Mouse (Mus musculus) layer of hippocampus, adult 9-11 months (tissue): Measurements from ENCODE around the gene Dgke.
A peak's percentile ranks its signal among the peaks of the same experiment; 100 is the strongest.
"Not testable (repeated sequence)": the region's sequence is repeated elsewhere in the genome, so short reads cannot be mapped to it uniquely, and the experiment has no call there.

ENCODE experiments used
- DNase-seq: peaks from one replicate; pipeline ENCODE4 v3.0.0; 2022

The Dgke gene

GRCm38 (mm10) chr11:88999723-89000526 is 66.7 kb downstream of the Dgke start:
- no peak for DNase-seq

GRCm38 (mm10) chr11:88998974-88999722 is 67.5 kb downstream of the Dgke start, which contains the start of gene Trim25:
Gene Trim25, plus strand, starts transcription at chr11:88999376.
- peak; percentile 74 for DNase-seq

- no peak for DNase-seq
These were observed 68.2 kb downstream of the Dgke start for GRCm38 (mm10) chr11:88998406-88998805.

GRCm38 (mm10) chr11:88997343-88997742 is 69.3 kb downstream of the Dgke start:
- not testable (repeated sequence) for DNase-seq

GRCm38 (mm10) chr11:88996427-88996826 is 70.2 kb downstream of the Dgke start:
- no peak for DNase-seq

GRCm38 (mm10) chr11:88995616-88996015 is 71.0 kb downstream of the Dgke start:
- DNase-seq: no peak

GRCm38 (mm10) chr11:88994492-88994891 is 72.2 kb downstream of the Dgke start:
- DNase-seq: no peak

- DNase-seq: peak; percentile 23
These were observed 73.0 kb downstream of the Dgke start for GRCm38 (mm10) chr11:88993625-88994024.

- no peak for DNase-seq
These were observed 73.5 kb downstream of the Dgke start for GRCm38 (mm10) chr11:88993186-88993585.

- no peak for DNase-seq
These were observed 77.1 kb downstream of the Dgke start for GRCm38 (mm10) chr11:88989530-88989929.

- no peak for DNase-seq
These were observed 77.7 kb downstream of the Dgke start for GRCm38 (mm10) chr11:88988956-88989355.

- DNase-seq: no peak
These were observed 80.0 kb downstream of the Dgke start for GRCm38 (mm10) chr11:88986616-88987015.
